Mouse (Mus musculus): ENCODE measurements around the gene Ndufv1.
"Not testable (repeated sequence)": the region's sequence is repeated elsewhere in the genome, so short reads cannot be mapped to it uniquely, and the experiment has no call there.

The Ndufv1 gene

DNA sequence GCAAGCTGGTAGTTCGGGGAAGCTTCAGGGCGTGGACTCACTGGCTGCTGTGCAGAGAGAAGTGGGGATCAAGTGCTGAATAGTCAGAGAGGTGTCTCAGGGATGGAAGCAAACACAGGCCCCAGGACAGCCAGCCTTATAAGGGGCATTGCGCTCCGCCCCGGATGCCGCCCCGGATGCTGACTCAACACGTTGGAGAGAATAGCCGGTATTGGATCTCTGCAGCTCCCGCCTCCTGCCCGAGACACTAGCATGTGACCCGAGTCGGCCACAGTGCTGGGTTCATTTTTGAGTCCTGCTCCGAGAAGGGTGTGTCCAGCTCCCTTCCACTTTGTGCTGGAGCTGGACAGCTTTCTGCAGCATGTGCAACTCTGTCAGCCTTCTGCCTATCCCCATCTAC is 29.5 kb upstream of the Ndufv1 start:
- DNase-seq (ENCODE audit: low read depth), result no peak

DNA sequence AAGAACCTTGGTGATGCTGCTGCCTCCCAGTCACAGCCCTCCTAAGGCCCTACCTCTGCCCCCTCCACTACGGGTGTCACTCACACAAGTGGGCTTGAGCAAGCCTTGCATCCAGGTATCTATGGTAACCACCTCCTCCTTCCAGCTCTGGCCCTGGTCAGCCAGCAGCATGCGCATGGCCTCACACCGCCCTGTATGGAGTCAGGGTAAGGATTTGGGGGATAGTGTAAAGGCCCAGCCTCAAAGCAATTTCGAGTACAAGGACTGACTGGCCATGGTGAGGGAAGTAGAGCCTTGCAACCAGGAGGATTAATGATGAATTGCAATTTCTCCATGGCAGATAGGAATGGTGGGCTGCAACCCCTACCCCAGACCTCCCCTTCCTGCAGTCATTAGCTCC is 28.9 kb upstream of the Ndufv1 start:
- not testable (repeated sequence) for DNase-seq (ENCODE audit: low read depth)

- DNase-seq (ENCODE audit: low read depth), result not testable (repeated sequence)
These were observed 28.3 kb upstream of the Ndufv1 start for GRCm38 (mm10) chr19:4040941-4041340.

GRCm38 (mm10) chr19:4037788-4038232 is 25.2 kb upstream of the Ndufv1 start, which contains the start of gene Gstp1:
Gene Gstp1, minus strand, starts transcription at chr19:4037985.
- DNase-seq (ENCODE audit: low read depth), result peak; percentile 96

DNA sequence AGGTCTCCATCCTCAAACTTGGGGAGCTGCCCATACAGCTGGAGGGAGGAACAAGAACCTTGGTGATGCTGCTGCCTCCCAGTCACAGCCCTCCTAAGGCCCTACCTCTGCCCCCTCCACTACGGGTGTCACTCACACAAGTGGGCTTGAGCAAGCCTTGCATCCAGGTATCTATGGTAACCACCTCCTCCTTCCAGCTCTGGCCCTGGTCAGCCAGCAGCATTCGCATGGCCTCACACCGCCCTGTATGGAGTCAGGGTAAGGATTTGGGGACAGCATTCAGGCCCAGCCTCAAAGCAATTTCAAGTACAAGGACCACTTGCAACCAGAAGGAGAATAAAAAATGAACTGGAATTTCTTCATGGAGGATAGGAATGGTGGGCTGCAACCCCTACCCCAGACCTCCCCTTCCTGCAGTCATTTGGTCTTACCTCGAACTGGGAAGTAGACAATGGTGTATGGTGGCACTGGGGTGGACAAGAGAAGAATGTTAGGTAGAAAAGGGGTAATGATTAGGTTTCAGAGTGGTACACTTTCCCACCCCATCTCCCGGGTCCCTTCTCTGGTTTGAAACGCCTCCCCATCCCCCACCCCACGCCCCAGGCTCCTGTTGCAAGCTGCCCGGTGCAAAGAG is 24.7 kb upstream of the Ndufv1 start:
- not testable (repeated sequence) for DNase-seq (ENCODE audit: low read depth)

DNA sequence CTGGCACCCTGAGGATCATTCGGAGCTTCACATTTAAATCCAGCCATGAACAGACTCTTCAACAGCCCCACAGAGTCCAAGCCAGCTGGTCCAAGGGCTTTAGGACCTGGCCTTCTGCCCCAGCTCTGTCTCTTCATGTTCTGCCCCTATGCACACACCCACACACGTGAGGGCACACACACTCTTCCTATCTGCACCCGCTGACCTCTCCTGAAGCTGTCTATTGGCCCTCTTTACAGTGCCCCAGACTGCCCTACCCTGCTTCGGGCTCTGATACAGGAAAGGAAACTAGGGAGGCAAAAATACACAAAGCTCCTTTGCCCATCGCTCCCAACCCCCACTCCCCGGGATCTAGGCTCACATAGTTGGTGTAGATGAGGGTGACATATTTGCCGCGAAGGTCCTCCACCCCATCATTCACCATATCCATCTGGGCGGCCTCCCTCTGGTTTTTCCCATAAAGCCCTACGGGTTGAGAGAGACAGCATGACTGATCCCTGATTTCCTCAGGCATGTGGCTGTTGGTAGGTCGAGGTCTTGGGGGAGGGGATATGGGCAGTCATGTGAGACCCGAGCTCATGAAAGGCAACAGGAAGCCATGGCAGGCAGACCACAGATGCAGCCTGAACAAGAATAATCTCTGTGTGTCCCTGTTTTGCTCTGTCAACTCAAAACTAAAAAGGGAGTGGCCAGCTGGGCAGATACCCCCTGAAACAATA is 23.9 kb upstream of the Ndufv1 start:
- no peak for DNase-seq (ENCODE audit: low read depth)

- no peak for DNase-seq (ENCODE audit: low read depth)
These were observed 21.1 kb upstream of the Ndufv1 start for GRCm38 (mm10) chr19:4033742-4034141.

DNA sequence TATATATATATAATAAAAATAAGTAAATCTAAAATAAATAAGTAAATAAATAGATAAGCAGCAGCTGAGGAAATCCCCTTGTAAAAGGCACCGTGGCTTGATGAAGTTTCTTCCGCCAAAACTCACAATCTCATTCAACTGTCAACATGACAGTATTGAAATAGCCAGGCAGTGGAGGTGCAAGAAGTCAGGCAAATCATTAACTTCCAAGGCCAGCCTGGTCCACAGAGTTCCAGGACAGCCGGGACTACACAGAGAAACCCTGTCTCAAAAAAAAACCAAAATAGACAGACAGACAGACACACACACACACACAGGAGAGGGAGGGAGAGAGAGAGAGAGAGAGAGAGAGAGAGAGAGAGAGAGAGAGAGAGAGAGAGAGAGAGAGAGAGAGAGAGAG is 20.7 kb upstream of the Ndufv1 start:
- DNase-seq (ENCODE audit: low read depth), result no peak

GRCm38 (mm10) chr19:4032668-4033067 is 20.1 kb upstream of the Ndufv1 start:
- DNase-seq (ENCODE audit: low read depth), result no peak

DNA sequence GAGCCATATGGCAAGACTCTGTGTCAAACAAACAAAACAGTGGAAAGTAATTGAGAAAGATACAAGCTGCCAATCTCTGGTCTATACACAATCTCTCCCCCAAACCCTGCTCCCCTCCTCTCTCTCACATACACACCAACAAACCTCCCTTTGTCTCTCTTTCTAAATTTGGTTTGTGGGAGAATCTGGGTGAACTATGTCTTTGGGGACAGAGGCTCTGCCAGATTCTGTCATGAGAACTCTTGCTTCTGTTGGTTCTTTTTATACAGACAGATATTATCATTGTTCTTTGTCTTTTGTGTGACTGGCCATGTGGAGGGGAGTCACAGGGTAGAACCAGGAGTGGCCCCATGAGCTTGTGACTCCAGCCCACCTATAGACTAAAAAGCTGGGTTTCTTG is 15.0 kb upstream of the Ndufv1 start:
- no peak for DNase-seq (ENCODE audit: low read depth)

DNA sequence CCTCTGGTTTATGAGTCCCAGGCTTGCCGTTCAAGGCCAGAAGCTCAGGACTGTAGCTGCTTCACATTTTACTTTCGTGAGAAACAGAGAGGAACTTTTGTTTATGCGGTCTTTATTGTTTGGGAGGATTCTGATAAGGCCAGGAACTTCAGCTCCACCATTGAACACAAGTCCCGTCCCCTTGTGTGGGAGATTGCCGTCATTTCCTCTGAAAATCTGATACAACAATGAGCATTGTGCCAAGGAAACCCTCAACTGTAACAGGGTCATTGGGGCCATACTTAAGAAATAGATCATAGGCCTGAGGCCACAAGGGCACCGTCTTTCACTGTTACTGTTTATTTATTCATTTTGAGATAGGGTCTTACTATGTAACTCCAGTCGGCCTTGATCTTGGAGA is 10.6 kb upstream of the Ndufv1 start:
- DNase-seq (ENCODE audit: low read depth), result no peak

DNA sequence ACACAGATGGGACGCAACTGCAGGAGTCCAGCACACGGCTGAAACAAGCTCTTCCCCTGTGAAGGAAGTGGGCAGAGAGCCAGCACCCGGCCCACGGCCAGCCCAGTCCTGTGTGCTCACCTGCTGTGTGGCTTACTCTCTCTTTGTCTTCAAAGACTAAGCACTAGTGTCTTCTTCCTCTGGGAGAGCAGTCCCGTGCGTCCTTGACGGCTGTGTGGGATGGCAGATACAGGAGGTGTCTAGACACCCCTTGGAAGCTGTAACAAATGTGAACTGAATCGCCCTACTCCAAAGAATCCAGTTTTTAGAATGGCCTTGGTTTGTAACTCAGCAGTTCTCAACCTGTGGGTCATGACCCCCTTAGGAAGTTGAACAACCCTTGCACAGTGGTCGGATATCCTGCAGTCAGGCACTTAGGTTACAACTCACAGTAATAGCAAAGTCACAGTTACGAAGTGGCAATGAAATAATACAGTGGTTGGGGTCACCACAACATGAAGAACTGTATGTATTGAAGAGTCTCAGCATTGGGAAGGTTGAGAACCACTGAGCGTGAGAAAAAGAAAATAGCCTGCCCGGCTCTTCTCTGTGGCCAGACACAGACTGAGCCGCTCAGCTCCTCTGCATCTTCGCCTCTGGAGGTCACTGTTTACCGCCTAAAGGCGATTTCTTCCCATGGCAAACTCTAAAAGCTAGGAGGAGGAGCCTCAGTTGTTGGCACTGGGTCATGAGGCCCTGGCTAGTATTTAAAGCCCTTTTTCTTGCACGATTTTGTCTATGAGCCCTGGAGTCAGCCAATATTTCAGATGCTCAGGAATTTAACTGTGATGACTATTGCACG is 6.4 kb upstream of the Ndufv1 start:
- peak; percentile 73 for DNase-seq (ENCODE audit: low read depth)

- DNase-seq (ENCODE audit: low read depth), result no peak
These were observed 5.4 kb upstream of the Ndufv1 start for GRCm38 (mm10) chr19:4017921-4018587.

- DNase-seq (ENCODE audit: low read depth), result no peak
These were observed 3.0 kb upstream of the Ndufv1 start for GRCm38 (mm10) chr19:4015635-4016034.

DNA sequence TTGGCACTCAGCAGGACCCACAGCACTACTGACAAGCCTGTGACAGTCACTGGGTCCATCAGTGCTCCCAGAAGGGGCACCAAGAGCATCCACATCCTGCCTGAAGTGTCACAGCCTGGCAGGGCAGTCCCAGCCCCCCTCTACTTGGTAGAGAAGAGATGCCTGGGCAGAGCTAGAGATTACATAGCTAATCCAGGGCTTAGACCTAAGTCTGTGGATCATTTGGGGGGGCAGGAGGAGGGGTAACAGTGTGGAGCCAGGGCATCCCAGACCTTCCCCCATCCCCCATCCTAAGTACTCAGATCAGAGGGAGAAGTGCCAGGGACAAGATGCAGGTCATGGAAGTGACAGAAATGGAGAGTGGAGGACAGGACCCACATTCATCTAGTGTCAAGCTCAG is 2.2 kb upstream of the Ndufv1 start:
- DNase-seq (ENCODE audit: low read depth), result no peak

GRCm38 (mm10) chr19:4013066-4013465 is 460 bp upstream of the Ndufv1 start:
- DNase-seq (ENCODE audit: low read depth), result no peak

DNA sequence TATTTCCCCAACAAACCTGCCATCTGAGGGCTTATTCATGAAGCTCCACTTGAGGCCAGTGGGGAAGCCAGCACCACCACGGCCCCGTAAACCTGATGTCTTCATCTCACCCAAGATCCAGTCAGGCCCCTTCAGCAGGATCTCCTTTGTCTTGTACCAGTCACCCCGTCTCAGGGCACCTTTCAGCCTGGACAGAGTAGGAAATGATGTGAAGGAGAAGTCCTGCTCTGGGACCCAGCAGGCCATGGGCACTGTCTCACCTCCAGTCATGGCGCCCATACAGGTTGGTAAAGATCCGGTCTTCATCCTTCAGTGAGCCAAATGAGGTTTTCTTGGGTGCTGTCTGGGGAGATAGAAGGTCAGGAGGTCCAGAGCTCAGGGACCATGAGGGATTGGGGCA is 1.5 kb downstream of the Ndufv1 start:
- no peak for DNase-seq (ENCODE audit: low read depth)

GRCm38 (mm10) chr19:4005971-4006370 is 6.6 kb downstream of the Ndufv1 start:
- DNase-seq (ENCODE audit: low read depth), result no peak

- no peak for DNase-seq (ENCODE audit: low read depth)
These were observed 7.5 kb downstream of the Ndufv1 start for GRCm38 (mm10) chr19:4005091-4005490.

DNA sequence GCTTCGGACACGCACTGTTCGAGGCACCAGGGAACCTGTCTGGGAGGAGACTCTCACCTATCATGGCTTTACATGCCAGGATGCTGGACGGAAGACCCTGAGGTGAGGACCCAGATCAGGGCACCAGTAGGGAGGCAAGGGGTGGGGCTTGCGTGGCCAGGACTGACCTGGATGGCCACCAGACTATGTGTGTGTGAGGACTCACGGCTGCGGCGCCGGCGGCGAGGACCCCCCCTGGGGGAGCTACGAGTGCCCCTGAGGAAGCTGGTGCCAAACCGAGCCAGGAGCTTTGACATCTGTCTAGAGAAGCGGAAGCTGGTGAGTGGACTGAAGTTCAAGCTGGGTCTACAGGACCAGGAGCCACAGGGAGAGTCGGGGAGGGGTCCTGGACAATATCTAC is 8.3 kb downstream of the Ndufv1 start:
- no peak for DNase-seq (ENCODE audit: low read depth)

- DNase-seq (ENCODE audit: low read depth), result no peak
These were observed 9.0 kb downstream of the Ndufv1 start for GRCm38 (mm10) chr19:4003641-4004040.

GRCm38 (mm10) chr19:4003112-4003511 is 9.5 kb downstream of the Ndufv1 start, which contains the start of gene Doc2g:
Gene Doc2g, plus strand, starts transcription at chr19:4003313.
- no peak for DNase-seq (ENCODE audit: low read depth)

Measured in c-Kit-positive CD71-negative TER-119-negative erythroid progenitor cells, embryonic 14.5 days (primary cell).